Mouse (Mus musculus) heart, embryonic 16.5 days (tissue): ENCODE measurements around the gene Gabbr1. TPM values are rescaled to one million over a fixed set of nuclear protein-coding genes. Genes with fewer than 3 reads are reported as not detected.

ENCODE experiments used
- ATAC-seq: fragments of 200-750 bp; cut with Nextera tagmentation; replicated peaks from 2 replicates; pipeline ENCODE4 v1.8.0; 2017; ENCODE audit warnings: moderate number of reproducible peaks; ENCODE audit not compliant: insufficient read depth, low FRiP score; ENCODE audit errors: extremely low read depth
- H3K27ac ChIP-seq: fragments of 300-500 bp; sonication (generic); 2 replicates; pipeline ENCODE4 v1.5.1; 2014; ENCODE audit warnings: mild to moderate bottlenecking, low read length, control low read depth, moderate library complexity
- H3K27me3 ChIP-seq: fragments of 300-500 bp; sonication (generic); 2 replicates; pipeline ENCODE4 v1.6.1; 2014; ENCODE audit warnings: low read length, mixed read lengths; ENCODE audit not compliant: control insufficient read depth, insufficient read depth
- H3K36me3 ChIP-seq: fragments of 300-500 bp; sonication (generic); 2 replicates; pipeline ENCODE4 v1.6.1; 2014; ENCODE audit not compliant: control insufficient read depth, insufficient read depth
- H3K4me1 ChIP-seq: fragments of 300-500 bp; sonication (generic); 2 replicates; pipeline ENCODE4 v1.6.1; 2014; ENCODE audit warnings: low read length, mixed read lengths; ENCODE audit not compliant: control insufficient read depth, insufficient read depth
- H3K4me2 ChIP-seq: fragments of 300-500 bp; sonication (generic); 2 replicates; pipeline ENCODE4 v1.6.1; 2014; ENCODE audit warnings: low read depth, mild to moderate bottlenecking, control low read depth, low read length
- H3K4me3 ChIP-seq: fragments of 300-500 bp; sonication (generic); 2 replicates; pipeline ENCODE4 v1.5.1; 2014; ENCODE audit warnings: mild to moderate bottlenecking, control low read depth, low read length
- H3K9ac ChIP-seq: fragments of 300-500 bp; sonication (generic); 2 replicates; pipeline ENCODE4 v1.6.1; 2014; ENCODE audit warnings: low read length, control low read depth
- H3K9me3 ChIP-seq: fragments of 300-500 bp; sonication (generic); replicated peaks from 2 replicates; pipeline ENCODE4 v1.6.1; 2016; ENCODE audit warnings: low read length; ENCODE audit not compliant: control insufficient read depth
- WGBS: fragments of 180-500 bp; shearing (Covaris S2); extraction: QIAGEN DNeasy Blood & Tissue Kit; methylation state at CpG from one replicate; pipeline ENCODE4 v1.1.7; 2014; 5-methylcytosine and 5-hydroxymethylcytosine counted together
- polyA plus RNA-seq: library from polyadenylated mRNA; unstranded; fragments of >200 nt; fragmentation: Nextera tagmentation; extraction: Ambion mirVana; gene quantifications from 2 replicates; pipeline ENCODE4 v1.2.1, GENCODE M21; 2015

Gabbr1 gene
- polyA plus RNA-seq, 1 experiment from 2014 or later = 4.1 TPM

DNA sequence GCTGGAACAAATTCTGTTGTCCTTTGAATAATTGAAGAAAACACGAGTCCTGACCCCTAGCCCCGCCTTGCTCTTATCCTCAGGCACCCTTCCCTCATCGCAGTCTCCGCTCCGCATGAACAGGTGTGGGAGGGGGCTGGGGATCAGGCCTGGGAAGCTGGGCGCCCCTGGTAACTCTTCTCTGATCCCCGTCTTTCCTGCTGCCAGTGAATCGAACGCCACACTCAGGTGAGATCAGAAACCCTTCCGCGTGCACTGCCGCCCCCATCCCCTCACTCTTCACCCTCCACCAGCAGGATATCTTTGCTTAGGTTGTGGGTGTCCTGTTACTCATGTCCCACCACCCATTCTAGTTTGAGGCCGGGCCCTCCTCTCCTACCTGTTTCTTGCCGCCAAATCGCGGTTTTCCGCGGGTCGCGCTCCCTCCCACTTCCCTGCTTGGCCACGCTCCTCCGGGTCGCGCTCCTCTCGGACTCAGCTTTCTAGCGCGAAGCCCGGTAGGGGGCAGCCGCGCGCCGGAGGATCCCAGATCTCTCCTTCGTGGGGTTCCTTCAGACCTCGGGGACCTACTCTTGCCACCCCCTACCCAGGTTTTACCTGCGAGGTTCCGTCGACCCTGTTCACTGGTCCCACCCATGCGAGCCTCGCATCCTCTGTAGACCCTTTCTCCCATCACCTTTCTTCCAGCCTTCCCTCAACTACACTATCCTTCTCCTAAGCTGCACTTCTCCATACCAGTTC, 4.0 kb downstream of the Gabbr1 start:
- H3K9ac ChIP-seq = peak overlapping the region; percentile 69
- H3K27ac ChIP-seq = no peak overlapping the region
- 6% methylated on average over 39 of the region's 39 CpGs for WGBS

DNA sequence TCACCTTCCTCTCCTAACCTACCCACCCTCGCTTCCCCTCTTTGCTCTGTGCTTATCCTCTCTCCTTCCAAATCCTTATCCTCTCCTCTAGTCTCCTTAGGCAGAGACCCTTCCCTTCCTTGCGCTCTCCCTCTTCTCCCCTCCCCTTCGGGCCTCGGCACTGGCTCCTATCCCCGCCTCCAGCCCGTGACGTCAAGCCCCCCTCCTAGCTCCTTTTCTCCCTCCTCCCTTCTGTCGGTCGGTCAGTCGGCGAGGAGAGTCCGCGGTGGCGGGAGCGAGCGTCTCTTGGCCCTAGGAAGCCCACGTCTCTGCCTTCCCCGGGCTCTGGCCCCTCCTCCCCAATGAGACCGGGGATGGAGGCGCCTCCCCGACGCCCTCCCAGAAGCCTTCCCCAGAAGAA, 4.6 kb downstream of the Gabbr1 start:
- Histone ChIP-seq H3K4me2 (peak overlapping the region; percentile 92), H3K9me3 (no peaks in the 10 kb centered on the region), H3K4me3 (peak overlapping the region; percentile 57), H3K36me3 (peaks cover 3% of the 10 kb centered on the region; the same call in 1 of the 2 replicates), H3K27me3 (peaks cover 14% of the 10 kb centered on the region), H3K9ac (peak overlapping the region; percentile 69), H3K27ac (no peak overlapping the region), H3K4me1 (peaks cover 15% of the 10 kb centered on the region)
- under 1% methylated on average over 22 of the region's 22 CpGs for WGBS
- ATAC-seq = 0 out of 2 replicates have a peak, but pooled peaks have one; percentile 10

More for the DNA sequence above, 4.0 kb downstream of the Gabbr1 start:
- Histone ChIP-seq H3K4me3 (peak overlapping the region; percentile 57), H3K27me3 (peaks cover 14% of the 10 kb centered on the region), H3K4me2 (peak overlapping the region; percentile 92), H3K4me1 (peaks cover 15% of the 10 kb centered on the region), H3K36me3 (peaks cover 2% of the 10 kb centered on the region; the same call in 1 of the 2 replicates), H3K9me3 (no peaks in the 10 kb centered on the region)
- ATAC-seq = no peak

DNA sequence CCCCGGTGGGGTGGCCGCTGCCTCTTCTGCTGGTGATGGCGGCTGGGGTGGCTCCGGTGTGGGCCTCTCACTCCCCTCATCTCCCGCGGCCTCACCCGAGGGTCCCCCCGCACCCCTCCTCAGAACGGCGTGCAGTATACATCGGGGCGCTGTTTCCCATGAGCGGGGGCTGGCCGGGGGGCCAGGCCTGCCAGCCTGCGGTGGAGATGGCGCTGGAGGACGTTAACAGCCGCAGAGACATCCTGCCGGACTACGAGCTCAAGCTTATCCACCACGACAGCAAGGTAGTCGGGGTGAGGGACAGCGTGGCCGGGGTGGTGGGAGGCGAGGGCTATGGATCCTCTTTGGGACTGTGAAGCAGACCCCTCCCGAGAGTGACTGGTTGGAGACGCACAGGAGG, 5.1 kb downstream of the Gabbr1 start:
- ATAC-seq = no peak
- Histone ChIP-seq H3K4me1 (peaks cover 15% of the 10 kb centered on the region), H3K27me3 (peaks cover 14% of the 10 kb centered on the region), H3K36me3 (peaks cover 3% of the 10 kb centered on the region; the same call in 1 of the 2 replicates), H3K4me3 (peak overlapping the region; percentile 57), H3K9me3 (no peaks in the 10 kb centered on the region), H3K9ac (peak overlapping the region; percentile 69), H3K4me2 (peak overlapping the region; percentile 92), H3K27ac (no peak overlapping the region)
- WGBS = 9% methylated on average over 27 of the region's 27 CpGs

DNA sequence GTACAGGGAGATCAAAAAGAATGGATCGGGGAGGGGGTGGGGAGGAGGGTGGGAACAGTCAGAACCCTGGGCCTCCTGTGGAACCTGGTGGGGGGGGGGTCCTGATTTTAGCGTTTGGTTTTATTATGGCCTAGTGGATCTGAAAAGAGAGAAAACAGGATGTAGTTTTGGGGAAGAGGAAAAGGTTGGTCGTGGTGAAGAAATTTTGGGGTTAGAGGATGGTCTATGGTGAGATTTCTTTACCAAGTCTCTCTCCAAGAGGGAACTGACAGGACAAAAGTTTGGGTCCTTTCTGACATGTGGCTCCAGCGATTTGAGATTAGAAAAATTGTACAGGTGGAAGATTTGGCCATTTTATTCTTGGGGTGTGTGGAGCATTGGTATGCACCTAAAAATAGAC, 6.0 kb downstream of the Gabbr1 start:
- Histone ChIP-seq H3K4me1 (peaks cover 13% of the 10 kb centered on the region), H3K27ac (no peak overlapping the region), H3K4me3 (no peak overlapping the region), H3K4me2 (no peak overlapping the region), H3K36me3 (peaks cover 6% of the 10 kb centered on the region), H3K27me3 (peaks cover 14% of the 10 kb centered on the region), H3K9ac (no peak overlapping the region), H3K9me3 (no peaks in the 10 kb centered on the region)
- no peak for ATAC-seq
- WGBS = 56% methylated on average over 4 of the region's 4 CpGs

DNA sequence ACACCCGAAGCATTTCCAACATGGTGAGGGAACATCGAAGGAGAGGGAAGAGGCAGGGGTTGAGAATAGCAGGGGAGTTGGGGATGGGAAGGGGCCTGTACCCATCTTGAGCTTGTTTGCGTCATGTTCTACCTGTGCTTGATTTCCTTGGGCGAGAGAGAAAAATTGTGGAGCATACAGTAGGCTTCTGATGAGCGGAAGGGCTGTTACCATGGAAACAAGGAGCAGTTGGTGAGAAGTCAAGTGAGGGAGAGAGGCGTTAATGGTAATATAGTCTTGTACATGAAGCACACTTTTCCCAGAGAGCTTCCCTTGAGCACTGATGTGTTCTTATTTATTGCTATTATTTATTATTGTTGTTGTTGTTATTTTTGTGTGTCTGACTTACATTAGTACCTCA, 11.2 kb downstream of the Gabbr1 start:
- Histone ChIP-seq H3K9ac (no peak overlapping the region), H3K4me2 (no peak overlapping the region), H3K4me1 (no peaks in the 10 kb centered on the region), H3K9me3 (no peaks in the 10 kb centered on the region), H3K36me3 (peaks cover 7% of the 10 kb centered on the region), H3K27me3 (no peaks in the 10 kb centered on the region), H3K4me3 (no peak overlapping the region), H3K27ac (no peak overlapping the region)
- 80% methylated on average over 6 of the region's 6 CpGs for WGBS
- no peak for ATAC-seq

DNA sequence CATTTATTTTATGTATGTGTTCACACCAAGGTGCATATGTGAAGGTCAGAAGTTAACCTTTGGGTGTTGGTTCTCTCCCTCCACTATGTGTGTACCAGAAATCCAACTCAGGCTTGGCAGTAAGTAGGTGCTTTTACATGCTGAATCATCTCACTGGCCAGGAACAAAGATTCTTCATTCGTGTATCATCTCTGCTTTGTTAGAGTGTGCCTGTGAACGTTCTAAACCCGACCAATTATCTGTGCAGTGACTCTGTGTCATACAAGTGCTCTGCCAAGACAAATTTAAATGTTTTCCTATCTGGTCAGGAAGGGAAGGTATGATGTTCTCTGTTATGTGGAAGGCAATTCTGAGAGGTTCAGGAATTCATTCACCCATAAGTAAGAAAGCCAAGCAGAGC, 15.7 kb downstream of the Gabbr1 start:
- 80% methylated on average over 3 of the region's 3 CpGs for WGBS
- Histone ChIP-seq H3K9me3 (no peaks in the 10 kb centered on the region), H3K27me3 (no peaks in the 10 kb centered on the region), H3K9ac (no peak overlapping the region), H3K27ac (no peak overlapping the region), H3K36me3 (peaks cover 23% of the 10 kb centered on the region), H3K4me2 (no peak overlapping the region), H3K4me3 (no peak overlapping the region), H3K4me1 (no peaks in the 10 kb centered on the region)
- ATAC-seq = no peak

DNA sequence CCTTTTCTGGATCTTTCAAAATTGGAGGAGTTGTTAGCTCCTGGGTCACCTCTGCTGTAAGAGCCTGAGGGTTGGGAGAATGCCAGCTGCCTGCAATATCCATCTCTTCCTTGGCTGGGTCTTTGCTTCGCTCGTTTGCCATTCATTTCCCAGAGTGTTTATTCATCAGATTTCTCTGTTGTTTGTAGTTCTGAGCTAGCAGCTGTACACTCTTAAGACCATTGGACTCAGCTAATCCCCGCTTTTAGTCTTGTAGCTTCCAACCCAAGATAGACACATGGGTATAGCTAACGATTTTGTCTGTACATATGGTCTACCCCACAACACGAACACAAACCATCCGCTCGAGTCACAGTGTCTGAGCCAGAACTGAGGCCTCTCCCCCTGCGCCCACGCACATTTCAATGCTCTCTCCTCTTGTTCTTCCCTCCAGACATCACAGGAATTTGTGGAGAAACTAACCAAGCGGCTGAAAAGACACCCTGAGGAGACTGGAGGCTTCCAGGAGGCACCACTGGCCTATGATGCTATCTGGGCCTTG, 16.4 kb downstream of the Gabbr1 start:
- H3K4me1 ChIP-seq = no peaks in the 10 kb centered on the region
- H3K36me3 ChIP-seq = peaks cover 22% of the 10 kb centered on the region
- no peak overlapping the region for H3K4me3 ChIP-seq
- H3K9me3 ChIP-seq = no peaks in the 10 kb centered on the region
- H3K27me3 ChIP-seq = no peaks in the 10 kb centered on the region
- H3K9ac ChIP-seq = no peak overlapping the region
- no peak overlapping the region for H3K4me2 ChIP-seq
- H3K27ac ChIP-seq = no peak overlapping the region
- 81% methylated on average over 10 of the region's 10 CpGs for WGBS
- no peak for ATAC-seq

DNA sequence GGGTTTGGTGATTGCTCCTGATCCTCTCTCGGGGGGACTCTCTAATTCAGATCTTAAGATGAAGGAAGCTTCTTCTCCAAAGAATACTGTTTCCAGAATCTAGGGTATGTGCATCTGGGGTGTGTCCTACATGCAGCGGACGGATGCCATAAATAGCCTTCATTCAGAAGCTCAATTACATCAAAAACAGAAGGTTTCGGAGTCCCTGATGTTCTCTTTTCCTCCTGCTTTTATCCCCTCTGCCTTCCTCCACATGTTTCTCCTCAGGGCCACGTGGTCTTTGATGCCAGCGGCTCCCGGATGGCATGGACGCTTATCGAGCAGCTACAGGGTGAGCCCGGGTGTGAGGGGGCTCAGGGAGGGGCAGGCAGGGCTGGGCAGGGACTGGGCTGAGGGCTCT, 17.3 kb downstream of the Gabbr1 start:
- no peak for ATAC-seq
- Histone ChIP-seq H3K27ac (no peak overlapping the region), H3K4me1 (no peaks in the 10 kb centered on the region), H3K4me3 (no peak overlapping the region), H3K27me3 (no peaks in the 10 kb centered on the region), H3K9ac (no peak overlapping the region), H3K9me3 (no peaks in the 10 kb centered on the region), H3K36me3 (peaks cover 22% of the 10 kb centered on the region), H3K4me2 (no peak overlapping the region)
- WGBS = 65% methylated on average over 10 of the region's 10 CpGs

DNA sequence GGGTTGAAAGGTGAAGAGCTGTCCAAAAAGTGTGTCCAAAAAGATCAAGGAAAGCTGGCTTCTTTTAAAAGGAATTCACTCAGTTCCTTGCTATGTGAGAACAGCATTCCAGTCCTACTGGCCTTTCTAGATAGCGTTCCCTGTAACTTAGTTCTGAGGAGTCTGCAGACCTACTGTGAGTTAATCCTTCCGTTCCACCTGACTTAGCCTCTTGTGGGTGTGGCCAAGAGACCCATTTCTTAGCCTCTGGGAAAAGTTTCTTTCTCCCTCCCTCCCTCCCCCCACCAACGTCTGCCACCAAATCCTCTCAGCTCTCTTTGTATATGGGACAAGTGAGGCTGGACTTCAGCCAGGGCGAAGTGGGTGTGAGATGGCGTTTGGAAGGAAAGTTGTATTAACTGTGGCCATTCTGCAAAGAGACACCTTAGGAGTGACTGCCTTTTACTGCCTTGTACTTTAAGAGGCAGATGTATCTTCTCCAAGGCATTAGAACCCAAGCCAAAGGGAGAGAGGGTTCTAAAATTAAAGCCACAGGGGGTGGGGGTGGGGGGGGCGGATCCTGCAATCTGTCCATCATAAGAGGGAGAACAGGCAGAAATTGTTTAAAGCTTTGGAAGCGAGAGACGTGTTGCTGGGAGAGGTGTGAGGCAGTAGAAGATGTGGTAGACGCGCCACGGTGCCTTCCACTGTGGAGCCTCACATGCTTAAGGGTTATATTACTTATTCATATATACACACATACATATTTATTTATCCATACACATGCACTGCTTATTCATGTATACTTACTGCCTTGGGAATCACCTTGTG, 18.1 kb downstream of the Gabbr1 start:
- H3K9ac ChIP-seq = no peak overlapping the region
- no peaks in the 10 kb centered on the region for H3K27me3 ChIP-seq
- H3K4me2 ChIP-seq = no peak overlapping the region
- 78% methylated on average over 11 of the region's 11 CpGs for WGBS
- no peak for ATAC-seq
- H3K27ac ChIP-seq = no peak overlapping the region
- H3K4me1 ChIP-seq = no peaks in the 10 kb centered on the region
- no peak overlapping the region for H3K4me3 ChIP-seq
- peaks cover 22% of the 10 kb centered on the region for H3K36me3 ChIP-seq
- no peaks in the 10 kb centered on the region for H3K9me3 ChIP-seq
